Mouse (Mus musculus) MEL (cell line): ENCODE measurements at regions not wholly inside any gene's neighbourhood (a gene's known extent, or its start where the extent isn't known, plus 50 kb on each side); places are given as distances from the start of the nearest gene placed in this dataset.

Experiments
- BHLHE40 ChIP-seq: IDR thresholded peaks from 2 replicates; pipeline ENCODE4 v1.6.1; 2012; ENCODE audit warnings: low read depth, mild to moderate bottlenecking, inconsistent platforms, low read length, improper control_type of control experiment, borderline replicate concordance
- CTCF ChIP-seq, 3 experiments: IDR thresholded peaks in 2 of 3; conservative IDR thresholded peaks in 1 of 3; 2 replicates each; pipeline ENCODE4 v1.5.1; 2011 to 2012; ENCODE audit warnings: low read length in 3 of 3, low read depth in 2 of 3, mild to moderate bottlenecking in 2 of 3, improper control_type of control experiment in 1 of 3, inconsistent platforms in 1 of 3, mixed read lengths in 1 of 3, moderate library complexity in 1 of 3; ENCODE audit not compliant: control insufficient read depth in 1 of 3, insufficient read depth in 1 of 3, poor library complexity in 1 of 3, severe bottlenecking in 1 of 3
- EP300 ChIP-seq, 2 experiments: IDR thresholded peaks; 2 replicates each; pipeline ENCODE4 v1.6.1; 2011; ENCODE audit warnings: improper control_type of control experiment in 2 of 2, low read length in 2 of 2, low read depth in 1 of 2, mild to moderate bottlenecking in 1 of 2
- GATA1 ChIP-seq: IDR thresholded peaks from 2 replicates; pipeline ENCODE4 v1.6.1; 2011; ENCODE audit warnings: low read depth, low read length, improper control_type of control experiment
- HCFC1 ChIP-seq: IDR thresholded peaks from 2 replicates; pipeline ENCODE4 v1.6.1; 2012; ENCODE audit warnings: low read depth, mild to moderate bottlenecking, inconsistent platforms, low read length, improper control_type of control experiment, moderate library complexity
- JUND ChIP-seq: IDR thresholded peaks from 2 replicates; pipeline ENCODE4 v1.6.1; 2011; ENCODE audit warnings: low read depth, mild to moderate bottlenecking, improper control_type of control experiment, low read length
- MAX ChIP-seq: IDR thresholded peaks from 2 replicates; pipeline ENCODE4 v1.6.1; 2011; ENCODE audit warnings: low read length, improper control_type of control experiment
- POLR2A ChIP-seq, 2 experiments: IDR thresholded peaks; 2 replicates each; pipeline ENCODE4 v1.6.1; 2011 to 2012; ENCODE audit warnings: low read length in 2 of 2, mild to moderate bottlenecking in 2 of 2, control low read depth in 1 of 2, improper control_type of control experiment in 1 of 2, low read depth in 1 of 2, moderate library complexity in 1 of 2; ENCODE audit not compliant: control insufficient read depth in 1 of 2, insufficient read depth in 1 of 2, poor library complexity in 1 of 2
- POLR2AphosphoS2 ChIP-seq: IDR thresholded peaks from 2 replicates; pipeline ENCODE4 v1.6.1; 2011; ENCODE audit warnings: low read length, improper control_type of control experiment
- RAD21 ChIP-seq: IDR thresholded peaks from 2 replicates; pipeline ENCODE4 v1.6.1; 2011; ENCODE audit warnings: mild to moderate bottlenecking, low read depth, low read length, improper control_type of control experiment
- SIN3A ChIP-seq: IDR thresholded peaks from 2 replicates; pipeline ENCODE4 v1.6.1; 2012; ENCODE audit warnings: low read length, improper control_type of control experiment, inconsistent platforms
- TCF12 ChIP-seq: IDR thresholded peaks from 2 replicates; pipeline ENCODE4 v1.6.1; 2014; ENCODE audit warnings: low read depth, mild to moderate bottlenecking, inconsistent platforms, low read length, improper control_type of control experiment, moderate library complexity
- USF1 ChIP-seq: IDR thresholded peaks from 2 replicates; pipeline ENCODE4 v1.6.1; 2014; ENCODE audit warnings: low read depth, mild to moderate bottlenecking, inconsistent platforms, low read length, improper control_type of control experiment, moderate library complexity
- ZNF384 ChIP-seq: IDR thresholded peaks from 2 replicates; pipeline ENCODE4 v1.6.1; 2012; ENCODE audit warnings: low read depth, mild to moderate bottlenecking, inconsistent platforms, low read length, improper control_type of control experiment

DNA sequence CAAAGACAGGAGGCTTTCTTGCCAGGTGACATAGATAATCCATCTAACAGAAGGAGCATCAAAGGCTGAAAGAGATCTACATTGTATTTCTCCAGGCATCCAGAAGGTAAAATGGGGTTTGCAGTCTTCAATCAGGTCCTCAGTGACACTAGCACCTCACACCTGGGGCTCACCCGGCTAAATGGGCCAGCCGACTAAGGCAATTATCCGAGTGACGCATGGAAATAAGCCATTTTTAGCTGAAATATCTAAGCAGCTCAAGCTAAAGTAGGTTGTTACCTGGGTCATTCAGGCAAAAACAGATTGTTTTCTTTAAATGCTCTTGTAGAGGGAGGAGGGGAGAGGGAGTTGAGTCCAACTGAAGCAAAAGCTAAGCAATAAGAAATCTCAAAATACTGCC, 382.8 kb upstream of the Atp2b1 start:
- TF ChIP-seq JUND, result no peak
- no peak for TF ChIP-seq CTCF (IDR thresholded peaks at IDR 0.05 in 2 of 3, conservative IDR thresholded peaks at IDR 0.05 in 1 of 3; ENCODE audit: control insufficient read depth in 1 of 3, insufficient read depth in 1 of 3, low read depth in 2 of 3, low read length in 3 of 3, poor library complexity in 1 of 3, severe bottlenecking in 1 of 3)
- TF ChIP-seq HCFC1, result no peak
- TF ChIP-seq ZNF384, result no peak
- no peak for TF ChIP-seq EP300 (IDR thresholded peaks at IDR 0.05; ENCODE audit: low read depth in 1 of 2, low read length in 2 of 2)
- no peak for TF ChIP-seq POLR2A (IDR thresholded peaks at IDR 0.05; ENCODE audit: control insufficient read depth in 1 of 2, insufficient read depth in 1 of 2, low read depth in 1 of 2, low read length in 2 of 2, poor library complexity in 1 of 2)
- no peak for TF ChIP-seq POLR2AphosphoS2
- TF ChIP-seq MAX, result no peak
- TF ChIP-seq USF1, result no peak
- no peak for TF ChIP-seq BHLHE40
- no peak for TF ChIP-seq SIN3A
- no peak for TF ChIP-seq GATA1
- no peak for TF ChIP-seq TCF12
- TF ChIP-seq RAD21, result no peak
